Mouse (Mus musculus): ENCODE results near the gene Tifa. TPM values are rescaled to one million over a fixed set of nuclear protein-coding genes. Genes with fewer than 3 reads are reported as not detected.

The Tifa gene
- total and polyA plus RNA-seq, 2 experiments from 2014 or later = 1.4 to 2.6 TPM

GRCm38 (mm10) chr3:127759212-127759611, 30.4 kb upstream of the Tifa start:
- Histone ChIP-seq H3K4me3 (ENCODE audit: low read depth, low read length) (no peak overlapping the region), H3K9ac (replicated peaks; ENCODE audit: low read length, poor library complexity, severe bottlenecking) (no peak overlapping the region), H3K4me2 (ENCODE audit: low read depth, low read length, poor library complexity, severe bottlenecking) (no peak overlapping the region), H3K27me3 (ENCODE audit: insufficient read depth, low read length) (peaks cover 57% of the 10 kb centered on the region), H3K9me3 (ENCODE audit: low read length) (no peaks in the 10 kb centered on the region), H3K36me3 (ENCODE audit: insufficient read depth, low read length) (no peaks in the 10 kb centered on the region), H3K27ac (ENCODE audit: low read depth, low read length) (no peak overlapping the region), H3K4me1 (ENCODE audit: insufficient read depth, low read length) (no peaks in the 10 kb centered on the region)
- peak; percentile 84 for TF ChIP-seq CTCF (IDR thresholded peaks at IDR 0.05)
- ATAC-seq (ENCODE audit: low FRiP score) = no peak
- peak; percentile 80 for DNase-seq (ENCODE audit: low spot score)
- 15% methylated on average over 8 of the region's 8 CpGs for WGBS

GRCm38 (mm10) chr3:127762403-127762802, 27.2 kb upstream of the Tifa start:
- no peak for DNase-seq (ENCODE audit: low spot score)
- H3K9me3 ChIP-seq (ENCODE audit: low read length) = no peaks in the 10 kb centered on the region
- H3K4me2 ChIP-seq (ENCODE audit: low read depth, low read length, poor library complexity, severe bottlenecking) = no peak overlapping the region
- no peaks in the 10 kb centered on the region for H3K4me1 ChIP-seq (ENCODE audit: insufficient read depth, low read length)
- no peaks in the 10 kb centered on the region for H3K36me3 ChIP-seq (ENCODE audit: insufficient read depth, low read length)
- no peak overlapping the region for H3K9ac ChIP-seq (replicated peaks; ENCODE audit: low read length, poor library complexity, severe bottlenecking)
- no peak for TF ChIP-seq CTCF (IDR thresholded peaks at IDR 0.05)
- 67% methylated on average over 8 of the region's 8 CpGs for WGBS
- no peak for ATAC-seq (ENCODE audit: low FRiP score)
- H3K4me3 ChIP-seq (ENCODE audit: low read depth, low read length) = no peak overlapping the region
- peaks cover 39% of the 10 kb centered on the region for H3K27me3 ChIP-seq (ENCODE audit: insufficient read depth, low read length)
- H3K27ac ChIP-seq (ENCODE audit: low read depth, low read length) = no peak overlapping the region

- Histone ChIP-seq H3K4me1 (ENCODE audit: insufficient read depth, low read length) (no peaks in the 10 kb centered on the region), H3K9ac (replicated peaks; ENCODE audit: low read length, poor library complexity, severe bottlenecking) (no peak overlapping the region), H3K4me2 (ENCODE audit: low read depth, low read length, poor library complexity, severe bottlenecking) (no peak overlapping the region), H3K27me3 (ENCODE audit: insufficient read depth, low read length) (peaks cover 35% of the 10 kb centered on the region), H3K36me3 (ENCODE audit: insufficient read depth, low read length) (no peaks in the 10 kb centered on the region), H3K4me3 (ENCODE audit: low read depth, low read length) (no peak overlapping the region), H3K9me3 (ENCODE audit: low read length) (no peaks in the 10 kb centered on the region), H3K27ac (ENCODE audit: low read depth, low read length) (no peak overlapping the region)
- DNase-seq (ENCODE audit: low spot score) = peak; percentile 66
- peak; percentile 81 for TF ChIP-seq CTCF (IDR thresholded peaks at IDR 0.05)
- WGBS = 23% methylated on average over 7 of the region's 7 CpGs
- ATAC-seq (ENCODE audit: low FRiP score) = no peak
Measured at GRCm38 (mm10) chr3:127763076-127763612, 26.5 kb upstream of the Tifa start.

DNA sequence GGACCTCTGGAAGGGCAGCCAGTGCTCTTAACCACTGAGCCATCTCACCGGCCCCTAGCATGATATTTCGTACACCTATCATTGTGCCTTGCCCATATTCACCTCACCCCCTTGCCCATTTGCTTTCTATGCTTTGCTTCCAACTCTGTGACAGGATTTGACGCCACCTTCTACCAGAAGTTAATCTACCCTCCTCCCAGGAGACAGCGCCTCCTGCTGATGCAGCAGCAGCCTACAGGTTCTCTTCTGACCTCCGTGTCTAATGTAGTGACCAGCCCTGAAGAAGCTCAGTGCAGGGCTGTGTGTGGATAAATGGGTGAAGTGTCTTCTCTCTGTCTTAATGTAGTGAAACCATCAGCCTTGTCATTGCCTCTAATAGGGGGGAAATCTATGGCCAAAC, 25.1 kb upstream of the Tifa start:
- H3K27me3 ChIP-seq (ENCODE audit: insufficient read depth, low read length) = peaks cover 30% of the 10 kb centered on the region; the same call in 1 of the 2 replicates
- H3K4me1 ChIP-seq (ENCODE audit: insufficient read depth, low read length) = no peaks in the 10 kb centered on the region
- ATAC-seq (ENCODE audit: low FRiP score) (no peak), DNase-seq (ENCODE audit: low spot score) (no peak)
- no peak overlapping the region for H3K27ac ChIP-seq (ENCODE audit: low read depth, low read length)
- H3K9ac ChIP-seq (replicated peaks; ENCODE audit: low read length, poor library complexity, severe bottlenecking) = no peak overlapping the region
- H3K9me3 ChIP-seq (ENCODE audit: low read length) = no peaks in the 10 kb centered on the region
- H3K4me3 ChIP-seq (ENCODE audit: low read depth, low read length) = no peak overlapping the region
- no peaks in the 10 kb centered on the region for H3K36me3 ChIP-seq (ENCODE audit: insufficient read depth, low read length)
- H3K4me2 ChIP-seq (ENCODE audit: low read depth, low read length, poor library complexity, severe bottlenecking) = no peak overlapping the region
- WGBS = 59% methylated on average over 5 of the region's 5 CpGs
- 0 out of 2 replicates have a peak, but pooled peaks have one; percentile 25 for TF ChIP-seq CTCF (IDR thresholded peaks at IDR 0.05)

GRCm38 (mm10) chr3:127765971-127766370, 23.6 kb upstream of the Tifa start:
- Histone ChIP-seq H3K27ac (ENCODE audit: low read depth, low read length) (no peak overlapping the region), H3K9me3 (ENCODE audit: low read length) (no peaks in the 10 kb centered on the region), H3K36me3 (ENCODE audit: insufficient read depth, low read length) (no peaks in the 10 kb centered on the region), H3K4me2 (ENCODE audit: low read depth, low read length, poor library complexity, severe bottlenecking) (no peak overlapping the region), H3K27me3 (ENCODE audit: insufficient read depth, low read length) (peaks cover 21% of the 10 kb centered on the region; the same call in 1 of the 2 replicates), H3K9ac (replicated peaks; ENCODE audit: low read length, poor library complexity, severe bottlenecking) (no peak overlapping the region), H3K4me3 (ENCODE audit: low read depth, low read length) (no peak overlapping the region), H3K4me1 (ENCODE audit: insufficient read depth, low read length) (no peaks in the 10 kb centered on the region)
- WGBS = 65% methylated on average over 3 of the region's 3 CpGs
- DNase-seq (ENCODE audit: low spot score) = no peak
- no peak for TF ChIP-seq CTCF (IDR thresholded peaks at IDR 0.05)
- no peak for ATAC-seq (ENCODE audit: low FRiP score)

DNA sequence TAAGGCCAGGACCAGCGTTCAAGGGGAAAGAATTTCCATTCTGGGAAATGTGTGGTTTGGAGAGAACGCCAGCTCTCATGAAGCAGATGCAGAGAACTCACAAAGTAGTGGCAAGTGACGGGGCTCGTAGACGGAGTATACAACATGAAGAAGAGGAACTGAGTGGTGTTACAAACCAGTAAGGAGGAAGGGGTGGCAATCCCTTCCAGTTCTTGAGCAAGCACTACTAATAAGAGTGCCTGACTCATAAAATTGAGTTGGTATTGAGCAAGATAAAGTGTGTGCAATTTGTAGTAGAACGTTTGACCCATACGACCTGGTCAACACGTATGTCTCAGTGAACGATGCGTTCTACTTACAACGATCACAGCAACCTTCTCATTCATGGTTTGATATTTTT, 20.5 kb upstream of the Tifa start:
- Histone ChIP-seq H3K27me3 (ENCODE audit: insufficient read depth, low read length) (peaks cover 8% of the 10 kb centered on the region; the same call in 1 of the 2 replicates), H3K9ac (replicated peaks; ENCODE audit: low read length, poor library complexity, severe bottlenecking) (no peak overlapping the region), H3K27ac (ENCODE audit: low read depth, low read length) (no peak overlapping the region), H3K4me1 (ENCODE audit: insufficient read depth, low read length) (no peaks in the 10 kb centered on the region), H3K4me3 (ENCODE audit: low read depth, low read length) (no peak overlapping the region), H3K36me3 (ENCODE audit: insufficient read depth, low read length) (no peaks in the 10 kb centered on the region), H3K4me2 (ENCODE audit: low read depth, low read length, poor library complexity, severe bottlenecking) (no peak overlapping the region), H3K9me3 (ENCODE audit: low read length) (no peaks in the 10 kb centered on the region)
- no peak for DNase-seq (ENCODE audit: low spot score)
- no peak for TF ChIP-seq CTCF (IDR thresholded peaks at IDR 0.05)
- 89% methylated on average over 11 of the region's 11 CpGs for WGBS
- ATAC-seq (ENCODE audit: low FRiP score) = no peak

All from midbrain, postnatal 0 days (tissue).